Mouse (Mus musculus) frontal cortex, postnatal 10 days (tissue): ENCODE results near the gene Haspin.

Source experiments
- DNase-seq, 2 experiments: peaks; one replicate each; pipeline ENCODE4 v3.0.0; 2022; ENCODE audit warnings: low spot score in 2 of 2, mixed read lengths in 1 of 2

The Haspin gene

GRCm38 (mm10) chr11:73144261-73144681, 6.2 kb upstream of the Haspin start:
- DNase-seq, result no peak

GRCm38 (mm10) chr11:73137116-73137515, 978 bp downstream of the Haspin start:
- no peak for DNase-seq

DNA sequence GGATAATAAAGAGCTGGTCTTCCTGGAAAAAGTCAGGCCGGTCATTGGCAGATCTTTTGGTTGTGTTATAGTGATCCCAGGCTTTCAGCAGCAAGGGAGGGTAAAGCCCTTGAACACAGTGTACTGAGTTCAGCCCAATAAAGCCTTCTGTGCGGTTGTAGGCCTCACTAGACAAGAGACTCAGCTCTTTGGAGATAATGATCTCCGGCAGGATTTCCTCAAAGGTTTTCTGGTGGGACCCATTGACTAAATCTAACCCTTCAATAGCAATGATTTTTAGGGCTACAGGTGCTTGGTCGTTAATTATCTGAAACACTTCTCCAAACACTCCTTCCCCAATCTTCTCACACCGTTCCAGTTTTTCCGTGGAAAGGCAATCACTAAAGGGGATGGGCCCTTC, 1.5 kb downstream of the Haspin start:
- no peak for DNase-seq

- DNase-seq, result no peak
Measured at GRCm38 (mm10) chr11:73134222-73134621, 3.9 kb downstream of the Haspin start.

DNA sequence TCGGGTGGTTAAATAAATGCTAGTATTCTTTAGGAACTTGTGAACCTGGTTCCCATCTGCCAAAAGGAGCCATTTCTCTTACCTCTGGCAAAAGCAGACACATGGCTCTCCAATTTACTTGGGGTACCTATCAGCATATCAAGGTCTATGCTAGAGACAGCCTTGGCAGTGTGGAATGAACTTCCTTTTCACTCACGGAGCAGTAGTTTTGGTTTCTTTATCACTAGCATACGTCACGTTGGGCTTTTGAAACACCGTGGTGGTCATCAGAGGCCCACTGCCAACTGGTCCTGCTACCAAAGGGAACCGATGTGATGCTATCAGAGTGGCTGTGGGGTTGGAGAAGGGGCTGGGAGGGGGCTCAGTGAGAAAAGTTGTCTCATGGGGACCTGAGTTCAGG, 5.1 kb downstream of the Haspin start:
- DNase-seq, result no peak

DNA sequence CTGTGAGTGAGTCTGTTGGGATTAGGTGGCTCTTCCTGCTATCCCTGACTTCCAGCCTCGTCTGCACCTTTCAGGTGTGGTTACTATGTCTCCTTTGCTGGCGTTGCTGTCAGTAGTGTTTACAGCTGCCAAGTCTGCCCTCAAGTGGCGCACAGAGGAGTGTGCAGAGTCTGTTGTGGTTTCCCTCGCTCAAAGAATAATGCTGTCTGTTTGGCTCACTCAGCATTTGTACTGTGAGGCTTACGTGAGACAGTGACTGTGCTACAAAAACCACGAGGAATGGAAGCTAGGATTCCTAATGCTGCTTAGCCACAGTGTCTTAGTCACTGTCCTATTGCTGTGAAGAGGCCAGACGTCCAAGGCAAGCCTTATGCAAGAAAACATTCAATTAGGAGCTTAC, 7.1 kb downstream of the Haspin start:
- no peak for DNase-seq

DNA sequence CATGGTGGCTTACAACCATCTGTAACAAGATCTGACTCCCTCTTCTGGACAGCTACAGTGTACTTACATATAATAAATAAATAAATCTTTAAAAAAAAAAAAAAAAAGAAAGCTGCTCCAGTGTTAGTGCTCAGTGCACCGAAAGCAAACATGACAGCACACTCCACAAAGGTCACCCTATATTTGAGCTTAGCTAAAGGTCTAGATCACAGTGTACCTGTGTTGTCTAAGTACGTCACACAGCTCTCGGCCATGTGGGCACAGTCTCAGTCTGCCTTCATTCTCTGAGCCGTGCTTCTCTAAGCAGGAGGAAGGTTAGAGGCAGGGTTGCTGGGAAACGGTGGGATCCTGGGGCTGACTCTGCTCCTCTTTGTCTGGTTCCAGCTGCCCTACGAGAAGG, 11.6 kb downstream of the Haspin start:
- DNase-seq, result no peak

- DNase-seq, result no peak
Measured at GRCm38 (mm10) chr11:73111414-73111813, 26.7 kb downstream of the Haspin start.

DNA sequence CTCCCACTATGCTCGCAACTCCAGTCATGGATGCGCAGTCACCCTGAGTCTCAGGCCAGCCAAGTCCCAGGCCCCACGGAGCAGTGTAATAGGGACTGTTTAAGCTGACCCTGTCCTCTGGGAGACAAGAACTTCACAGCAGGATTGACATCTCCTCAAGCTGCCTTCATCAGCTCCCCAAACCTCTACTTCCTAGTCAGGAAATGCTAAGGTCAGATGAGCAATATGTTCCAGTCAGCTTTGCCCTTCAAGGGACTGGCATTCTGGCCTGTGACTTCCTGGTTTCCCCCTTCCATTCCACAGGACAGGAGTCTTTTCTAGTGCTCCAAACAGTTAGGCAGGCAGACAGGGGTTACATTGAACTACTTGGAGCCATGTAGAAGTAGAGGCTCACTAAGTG, 28.2 kb downstream of the Haspin start:
- no peak for DNase-seq

GRCm38 (mm10) chr11:73108898-73109625, 29.0 kb downstream of the Haspin start:
- no peak for DNase-seq

DNA sequence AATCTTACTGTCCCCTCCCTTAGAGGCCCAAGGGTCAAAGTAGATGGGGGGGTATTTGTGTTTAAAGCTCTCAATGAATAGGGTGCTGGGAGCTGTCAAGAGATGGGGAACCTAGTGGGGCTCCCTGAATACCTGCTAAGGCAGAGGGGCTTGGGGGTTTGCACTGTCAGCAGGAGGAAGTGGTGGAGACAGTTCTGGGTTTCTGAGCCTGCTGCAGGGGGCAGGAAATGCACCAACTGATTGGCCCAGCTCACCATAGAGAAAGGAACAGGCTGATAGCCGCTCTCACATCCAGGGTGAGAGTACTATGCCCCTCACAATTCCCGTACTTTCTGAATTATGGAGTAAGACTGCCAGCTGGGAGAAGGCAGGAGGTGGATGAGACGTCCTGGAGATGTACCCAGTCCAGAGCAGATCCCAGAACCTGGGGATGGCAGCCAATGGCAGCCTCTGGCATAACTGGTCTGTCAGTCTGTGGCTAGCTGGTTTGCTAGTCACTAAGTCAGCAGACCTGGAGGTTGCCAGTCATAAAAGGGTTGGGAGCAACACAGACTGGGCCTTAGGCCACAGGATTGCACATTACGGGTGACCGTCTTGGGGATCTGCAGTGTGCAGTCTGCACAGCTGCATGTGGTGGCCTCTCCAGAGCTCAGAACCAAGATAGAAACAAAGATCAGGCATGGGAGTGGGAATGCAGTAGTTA, 29.7 kb downstream of the Haspin start:
- DNase-seq, result no peak

- DNase-seq, result peak in 1 of 2 experiments; percentile 47
Measured at GRCm38 (mm10) chr11:73107358-73107757, 30.7 kb downstream of the Haspin start.

DNA sequence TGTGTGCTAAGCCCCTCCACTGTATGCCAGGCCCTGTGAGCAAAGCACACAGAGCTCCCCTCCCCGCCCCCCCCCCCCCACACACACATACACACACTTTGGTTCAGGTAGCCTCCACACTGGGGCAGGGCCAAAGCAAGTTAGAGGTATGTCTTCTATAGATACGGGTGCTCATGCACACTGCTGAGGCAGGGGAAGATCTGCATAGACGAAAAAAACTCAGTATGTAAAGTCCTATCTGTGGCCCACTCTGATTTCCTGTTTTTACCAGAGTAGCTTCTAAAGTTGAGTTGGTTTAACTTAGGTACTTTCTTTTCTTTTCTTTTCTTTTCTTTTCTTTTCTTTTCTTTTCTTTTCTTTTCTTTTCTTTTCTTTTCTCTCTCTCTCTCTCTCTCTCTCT, 32.8 kb downstream of the Haspin start:
- DNase-seq, result no peak

DNA sequence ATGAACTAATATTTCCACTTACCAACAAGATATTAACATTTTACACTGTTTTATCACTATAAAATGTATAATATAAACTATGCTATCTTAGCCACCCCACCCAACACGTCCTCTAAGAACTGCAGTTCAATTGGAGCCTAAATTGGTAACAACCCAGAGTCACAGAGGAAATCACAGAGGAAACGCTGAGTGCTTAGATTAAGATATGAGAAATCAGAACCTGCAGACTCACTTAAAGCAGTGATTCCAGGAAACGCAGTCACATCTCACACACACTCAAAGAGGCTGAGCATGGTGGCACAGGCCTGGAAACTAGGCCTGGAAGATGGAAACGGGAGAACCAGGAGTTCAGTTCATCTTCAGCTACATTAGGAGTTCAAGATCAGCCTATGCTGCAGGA, 36.8 kb downstream of the Haspin start:
- no peak for DNase-seq

DNA sequence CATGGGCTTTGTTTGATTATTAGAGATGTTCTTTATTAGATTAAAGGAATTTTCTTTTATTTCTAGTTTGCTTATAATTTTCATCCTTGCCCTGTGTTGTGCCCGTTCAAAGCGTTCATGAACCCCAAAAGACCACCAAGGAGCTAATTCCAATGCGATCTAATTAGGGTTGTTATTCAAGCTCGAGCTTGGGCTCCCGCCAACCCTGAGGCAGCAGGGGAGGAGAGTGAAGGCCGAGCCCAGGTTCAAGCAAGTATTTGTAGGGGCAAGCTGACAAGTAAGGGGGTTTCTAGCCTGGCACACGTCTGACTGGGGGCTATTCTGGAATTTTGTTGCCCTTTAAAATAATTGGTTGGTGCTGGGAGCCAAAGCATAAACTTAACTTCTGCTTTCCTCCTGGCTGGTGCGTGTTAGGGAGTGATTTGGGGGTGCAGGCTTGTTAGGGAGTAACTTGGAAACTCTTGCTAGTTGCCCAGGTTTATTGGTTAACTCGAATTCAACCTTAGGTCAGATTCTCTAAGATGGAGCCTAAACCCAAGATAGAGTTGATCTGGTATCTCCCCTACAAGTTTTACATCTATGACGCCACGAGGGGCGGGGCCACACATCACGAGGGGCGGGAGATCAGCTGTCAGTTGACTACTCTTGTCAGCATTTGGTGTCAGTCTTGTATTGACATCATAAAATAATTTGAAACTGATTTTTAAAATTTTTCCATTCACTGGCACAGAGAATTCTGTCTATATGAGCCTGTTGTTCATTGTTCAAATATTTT, 37.9 kb downstream of the Haspin start:
- DNase-seq, result no peak

- no peak for DNase-seq
Measured at GRCm38 (mm10) chr11:73098860-73099259, 39.2 kb downstream of the Haspin start.

- no peak for DNase-seq
Measured at GRCm38 (mm10) chr11:73094231-73094995, 43.7 kb downstream of the Haspin start.

DNA sequence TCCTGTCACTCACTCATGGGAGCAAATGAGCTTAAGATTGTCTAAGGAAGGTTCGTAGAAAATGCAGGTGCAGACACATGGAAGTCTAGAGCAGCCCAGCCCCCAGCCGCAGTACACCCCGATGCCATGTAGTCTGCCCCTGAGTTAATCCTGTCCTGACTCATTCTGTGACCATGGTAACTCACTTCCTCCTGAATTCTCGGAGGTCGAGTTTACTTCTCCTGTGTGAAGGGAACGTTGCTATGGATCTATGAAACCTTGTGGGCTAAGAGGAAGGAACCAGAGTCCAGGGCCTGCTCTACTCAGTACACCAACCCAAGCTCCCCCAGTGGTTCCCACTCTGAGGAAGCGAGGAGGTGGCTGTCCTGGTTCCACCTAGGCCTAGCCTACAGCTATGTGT, 45.2 kb downstream of the Haspin start:
- no peak for DNase-seq

DNA sequence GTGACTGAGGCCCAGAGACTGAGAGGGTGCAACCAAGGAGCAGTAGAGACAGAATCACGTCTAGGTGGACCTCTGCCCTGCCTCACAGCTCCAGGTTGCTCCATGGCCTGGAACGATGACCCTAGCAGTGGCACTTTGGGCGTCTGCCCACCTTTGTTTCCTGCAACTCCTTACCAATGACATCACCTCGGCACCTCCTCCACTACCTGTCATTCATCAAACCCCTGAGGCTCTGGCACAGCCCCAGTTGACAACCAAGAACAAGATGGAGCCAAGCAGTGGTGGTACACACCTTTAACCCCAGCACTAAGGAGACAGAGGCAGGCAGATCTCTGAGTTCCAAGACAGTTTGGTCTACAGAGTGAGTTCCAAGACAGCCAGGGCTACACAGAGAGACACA, 46.0 kb downstream of the Haspin start:
- no peak for DNase-seq

DNA sequence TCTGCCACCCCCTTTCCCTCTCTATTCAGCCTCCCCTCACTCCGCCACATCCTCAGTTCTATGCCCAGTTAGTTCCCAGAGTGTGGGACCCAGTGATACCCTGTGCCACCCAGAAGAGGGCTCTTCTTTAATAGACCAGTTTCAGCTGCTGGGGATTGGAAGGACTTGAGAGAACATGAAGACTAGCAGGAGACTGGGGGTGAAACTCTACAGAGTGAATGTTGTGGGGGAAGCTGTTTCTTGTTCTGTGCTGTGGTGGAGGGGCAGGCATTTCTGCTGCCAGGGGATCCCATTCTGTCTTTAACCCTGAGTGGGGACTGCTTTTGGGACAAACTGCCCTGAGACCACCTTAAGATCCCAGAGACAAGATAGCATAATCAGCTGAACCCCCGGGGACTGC, 47.3 kb downstream of the Haspin start:
- no peak for DNase-seq

DNA sequence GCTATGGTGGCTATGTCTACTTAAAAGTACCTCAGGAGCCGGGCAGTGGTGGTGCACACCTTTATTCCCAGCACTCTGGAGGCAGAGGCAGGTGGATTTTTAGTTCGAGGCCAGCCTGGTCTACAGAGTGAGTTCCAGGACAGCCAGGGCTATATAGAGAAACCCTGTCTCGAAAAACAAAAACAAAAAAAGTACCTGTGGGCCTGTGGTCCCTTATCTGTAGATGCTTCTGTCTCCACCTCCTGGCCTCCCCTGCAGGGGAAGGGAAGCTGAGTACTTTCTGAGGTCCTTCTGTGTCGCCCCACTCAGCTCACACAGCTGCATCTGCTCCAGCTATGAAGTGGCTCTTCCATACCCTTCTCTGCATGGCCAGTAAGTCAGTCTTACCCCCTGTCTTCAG, 47.8 kb downstream of the Haspin start, which contains the start of gene Itgae:
Gene Itgae, plus strand, starts transcription at position 301 of the 400 bp plus-strand sequence.
- DNase-seq, result no peak
